Mouse (Mus musculus) kidney, postnatal 14 days (tissue): ENCODE measurements around the gene Vti1a.

ENCODE experiments used
- DNase-seq: peaks from one replicate; pipeline ENCODE4 v3.0.0; 2022; ENCODE audit warnings: mixed read lengths

The Vti1a gene

GRCm38 (mm10) chr19:55315452-55316108 lies 515 bp upstream of the Vti1a start, which contains the start of gene Zdhhc6:
TSS of gene Zdhhc6 (minus strand) at chr19:55316032.
- DNase-seq, result peak; percentile 88

GRCm38 (mm10) chr19:55316901-55317300 lies 806 bp downstream of the Vti1a start:
- no peak for DNase-seq

DNA sequence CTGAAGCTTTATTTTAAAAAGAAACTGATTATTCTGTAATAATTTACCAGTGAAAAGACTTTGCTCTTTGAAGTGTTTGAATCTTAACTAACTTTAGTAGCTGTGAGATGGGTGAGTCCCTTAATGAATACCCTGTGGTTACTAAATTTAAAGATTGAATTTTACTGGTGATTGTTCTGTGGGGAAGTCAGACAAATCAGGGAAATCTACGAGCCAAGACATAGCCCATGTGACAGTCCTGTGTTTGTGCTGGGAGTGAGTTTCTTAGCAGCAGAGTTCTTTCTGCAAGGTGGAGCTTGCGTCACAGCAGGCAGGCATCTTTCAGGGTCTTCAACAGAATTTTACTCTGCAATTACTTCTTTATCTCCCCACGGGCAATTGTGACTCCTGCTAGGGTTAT lies 2.9 kb downstream of the Vti1a start:
- no peak for DNase-seq

DNA sequence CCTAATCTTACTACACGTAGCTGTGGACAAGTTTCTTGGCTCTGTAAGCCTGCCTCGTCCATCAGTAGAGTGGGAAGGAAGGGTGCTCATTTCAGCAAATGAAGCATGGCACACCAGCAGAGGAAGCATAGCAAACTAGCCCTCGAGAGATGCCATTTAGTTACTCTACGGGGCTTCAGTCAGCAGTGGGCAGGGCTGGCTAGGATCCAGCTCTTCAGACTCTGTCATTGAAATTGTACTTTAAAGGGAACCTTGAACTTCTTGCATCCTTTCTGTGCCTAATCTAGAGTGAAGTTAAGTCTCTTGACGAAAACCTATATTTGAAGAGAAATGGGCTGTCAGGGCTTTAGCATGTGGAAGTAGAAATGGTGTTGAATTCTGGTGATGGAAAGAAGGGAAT lies 3.4 kb downstream of the Vti1a start:
- DNase-seq, result peak; percentile 21

GRCm38 (mm10) chr19:55322604-55323003 lies 6.5 kb downstream of the Vti1a start:
- no peak for DNase-seq

DNA sequence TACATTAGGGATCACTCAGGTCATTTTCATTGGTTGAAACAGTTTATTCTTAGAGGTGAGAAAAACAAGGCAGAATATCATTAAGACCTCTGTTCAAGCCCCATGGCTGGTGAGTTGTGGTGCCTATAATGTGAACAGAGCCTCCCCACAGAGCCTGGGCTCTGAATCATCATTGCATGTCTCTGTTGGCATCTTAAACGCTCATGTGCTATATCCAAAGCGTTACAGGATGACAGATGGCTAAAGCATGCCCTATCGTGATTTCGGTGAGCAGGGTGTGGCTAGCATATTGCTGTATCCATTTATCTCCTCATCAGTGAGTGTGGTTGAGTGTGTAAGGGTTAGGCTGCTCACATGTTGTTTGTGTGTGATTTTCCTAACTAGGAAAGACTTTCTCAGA lies 11.4 kb downstream of the Vti1a start:
- DNase-seq, result no peak

GRCm38 (mm10) chr19:55331776-55332175 lies 15.7 kb downstream of the Vti1a start:
- DNase-seq, result no peak

DNA sequence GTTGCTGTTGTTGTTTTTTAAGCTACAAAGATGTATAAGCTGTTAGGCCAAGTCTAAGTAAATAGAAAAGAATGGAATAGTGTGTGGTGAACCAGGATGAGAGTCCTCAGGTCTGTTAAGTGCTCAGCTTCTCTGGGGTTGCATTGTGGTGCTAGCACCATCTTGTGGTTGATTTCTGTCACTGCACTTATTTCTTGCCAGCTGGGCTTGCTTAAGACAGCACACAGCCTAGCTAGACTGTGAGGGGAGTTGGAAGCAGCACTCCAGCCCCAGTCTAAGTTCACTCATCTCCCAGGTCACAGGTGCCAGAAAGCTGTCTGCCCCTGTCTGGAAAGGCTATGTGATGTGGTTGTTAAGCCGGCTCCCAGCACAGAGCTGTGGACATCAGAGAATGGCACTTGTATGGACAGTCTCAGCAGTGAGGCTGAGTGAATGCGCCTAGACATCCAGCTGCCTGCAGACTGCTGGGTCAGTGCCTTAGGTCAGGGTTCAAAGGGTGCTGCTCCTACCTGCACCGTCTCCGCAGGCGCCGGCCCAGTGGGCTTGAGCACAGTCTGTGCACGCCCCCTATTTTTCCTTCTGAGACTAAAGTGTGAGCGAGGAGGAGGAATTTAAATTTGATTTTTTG lies 16.7 kb downstream of the Vti1a start:
- peak; percentile 81 for DNase-seq

GRCm38 (mm10) chr19:55335881-55336280 lies 19.8 kb downstream of the Vti1a start:
- peak; percentile 16 for DNase-seq

GRCm38 (mm10) chr19:55336441-55336840 lies 20.3 kb downstream of the Vti1a start:
- peak; percentile 23 for DNase-seq

DNA sequence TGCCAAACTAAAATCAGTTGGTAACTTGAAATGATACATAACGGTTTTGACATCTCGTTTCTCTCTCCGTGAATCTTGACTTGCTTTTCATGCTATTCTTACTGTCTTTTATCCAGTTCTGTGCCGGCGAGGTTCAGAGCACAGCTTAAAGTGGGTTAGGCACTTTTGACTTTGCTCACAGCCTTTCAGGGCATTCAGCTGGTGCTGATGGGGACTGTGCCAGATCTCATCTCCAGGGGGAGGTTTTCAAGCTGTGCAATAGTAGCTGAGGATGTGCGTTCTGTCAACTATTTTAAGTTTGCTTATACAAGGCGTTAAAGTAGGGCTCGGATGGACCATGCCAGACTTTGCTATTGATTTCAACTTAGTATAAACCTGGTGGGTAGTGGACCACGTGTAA lies 21.0 kb downstream of the Vti1a start:
- DNase-seq, result no peak

- no peak for DNase-seq
These were observed 21.6 kb downstream of the Vti1a start for GRCm38 (mm10) chr19:55337664-55338063.

- no peak for DNase-seq
These were observed 24.4 kb downstream of the Vti1a start for GRCm38 (mm10) chr19:55340521-55340920.

- DNase-seq, result no peak
These were observed 25.3 kb downstream of the Vti1a start for GRCm38 (mm10) chr19:55341377-55341776.

- DNase-seq, result no peak
These were observed 26.3 kb downstream of the Vti1a start for GRCm38 (mm10) chr19:55342423-55342822.

- no peak for DNase-seq
These were observed 27.2 kb downstream of the Vti1a start for GRCm38 (mm10) chr19:55343274-55343673.

GRCm38 (mm10) chr19:55348187-55348586 lies 32.1 kb downstream of the Vti1a start:
- no peak for DNase-seq

DNA sequence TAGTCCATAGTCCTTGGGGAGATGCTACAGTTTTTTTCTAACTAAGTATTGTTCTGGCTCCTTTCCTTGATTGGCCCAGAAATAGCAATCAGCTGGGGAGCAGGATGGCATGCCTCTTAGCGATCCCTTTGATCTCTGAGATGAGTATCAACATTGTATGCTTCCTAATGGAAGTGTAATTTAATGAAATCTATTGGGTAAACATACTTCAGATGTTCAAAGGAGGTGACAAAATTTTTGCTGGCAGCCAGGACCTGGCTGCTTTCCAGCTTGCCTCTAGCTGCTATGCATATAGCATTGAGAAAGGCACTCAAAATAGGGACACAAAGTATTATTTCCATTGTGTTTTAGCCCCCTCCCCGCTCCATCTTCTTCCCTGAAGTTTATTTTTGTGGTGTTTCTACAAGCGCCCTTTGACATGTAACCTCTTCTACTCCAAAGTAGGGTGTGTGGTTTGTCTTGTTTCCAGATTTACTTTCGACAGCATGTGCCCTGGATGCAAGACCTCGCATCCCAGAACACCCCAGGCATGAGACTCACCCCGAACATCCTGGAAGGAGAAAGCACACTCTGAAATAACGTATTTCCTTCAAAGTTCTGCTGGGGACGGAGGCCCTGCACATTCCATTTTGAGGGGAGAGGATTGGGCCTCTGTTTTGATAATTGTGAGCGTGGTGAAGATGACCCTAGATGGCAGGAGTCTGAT lies 34.7 kb downstream of the Vti1a start:
- no peak for DNase-seq

DNA sequence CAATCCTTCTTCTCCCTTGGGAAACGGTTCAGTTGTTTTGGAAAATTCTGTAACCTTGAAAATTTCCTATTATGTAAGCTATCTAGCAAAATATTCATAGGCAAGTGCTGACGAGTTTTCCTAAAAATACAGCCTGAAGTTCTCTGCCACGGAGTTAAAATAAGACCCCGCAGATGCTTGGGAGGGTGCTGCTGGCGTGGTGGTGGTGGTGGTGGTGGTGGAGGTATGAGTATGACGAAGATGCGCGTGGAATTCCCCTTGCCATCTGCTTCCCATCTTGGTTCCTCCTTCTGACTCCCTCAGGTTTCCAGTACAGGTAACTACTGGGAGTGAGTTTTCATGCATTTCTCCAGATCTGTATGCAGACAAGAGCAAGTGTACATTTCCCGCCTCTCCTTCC lies 46.5 kb downstream of the Vti1a start:
- no peak for DNase-seq

DNA sequence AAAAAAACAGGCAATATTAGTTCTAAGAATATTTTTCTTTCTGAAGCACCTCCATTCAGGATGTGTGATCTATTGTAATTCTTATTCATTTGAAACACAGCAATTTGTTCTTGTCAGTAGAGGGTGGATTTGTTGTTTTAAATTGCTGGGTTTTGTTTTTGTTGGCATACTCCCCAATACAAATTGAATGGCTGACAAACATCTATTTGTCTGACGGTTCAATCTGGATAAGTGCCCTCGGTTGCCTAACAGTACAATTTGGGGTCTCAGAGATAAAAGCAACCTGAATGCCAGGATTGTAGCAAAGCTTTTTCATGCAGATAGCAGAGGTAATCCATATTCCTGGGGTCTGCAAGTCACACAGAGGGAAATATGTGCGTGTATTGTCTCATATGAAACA lies 53.6 kb downstream of the Vti1a start:
- no peak for DNase-seq

DNA sequence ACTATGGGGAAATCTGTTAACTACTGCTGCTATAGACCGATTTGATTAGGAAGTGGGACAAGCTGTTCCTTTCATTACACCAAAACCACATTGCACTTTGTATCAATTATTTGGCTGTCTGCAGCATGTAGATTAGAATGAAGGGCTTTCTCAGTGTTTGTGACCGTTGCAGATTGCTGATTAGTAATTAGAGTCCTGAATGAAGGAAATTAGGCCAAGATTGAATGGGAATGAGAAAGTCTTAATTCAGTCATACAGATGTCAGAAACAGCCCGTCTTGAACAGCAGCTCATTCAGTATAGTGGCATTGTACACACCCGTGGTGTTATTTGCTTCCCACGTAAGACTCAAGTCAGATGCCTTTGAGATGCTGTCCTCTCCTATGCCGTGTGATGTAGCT lies 60.2 kb downstream of the Vti1a start:
- no peak for DNase-seq

DNA sequence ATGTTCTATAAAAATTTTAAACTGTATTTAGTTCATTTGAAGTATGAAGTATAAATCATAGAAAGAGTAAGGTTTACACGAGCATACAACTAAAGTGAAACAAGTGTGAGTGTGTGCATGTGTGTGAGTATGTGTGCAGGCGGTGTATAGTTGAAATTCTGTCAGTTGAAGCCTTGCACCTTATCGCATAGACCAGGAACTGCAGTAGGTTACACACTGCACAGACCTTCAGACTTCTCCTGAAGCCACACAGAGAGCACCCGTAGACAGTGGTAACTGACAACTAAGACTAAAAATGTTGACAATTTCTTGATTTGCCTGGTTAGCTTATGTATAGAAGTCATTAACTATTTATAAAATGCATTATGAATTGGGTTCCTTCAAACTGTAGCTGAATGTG lies 61.4 kb downstream of the Vti1a start:
- DNase-seq, result no peak

DNA sequence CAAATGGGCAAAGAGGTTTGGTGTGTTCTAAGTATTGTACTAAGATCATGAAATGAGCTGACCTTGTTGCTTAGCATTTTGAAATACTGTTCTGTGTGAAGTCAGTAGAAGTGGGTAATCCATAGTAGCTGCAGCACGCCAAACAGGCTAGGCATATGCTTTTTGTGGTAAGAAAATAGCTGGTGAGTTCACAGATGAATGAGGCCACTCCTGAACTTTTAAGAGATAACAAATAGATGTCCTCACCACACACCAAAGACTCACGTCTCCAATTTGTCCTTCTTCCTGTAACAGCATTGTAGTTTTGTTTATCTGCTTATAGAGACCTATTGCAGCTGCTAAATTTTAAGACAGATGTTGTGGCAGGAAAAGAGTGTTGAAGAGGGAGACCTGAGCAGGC lies 62.8 kb downstream of the Vti1a start:
- no peak for DNase-seq

DNA sequence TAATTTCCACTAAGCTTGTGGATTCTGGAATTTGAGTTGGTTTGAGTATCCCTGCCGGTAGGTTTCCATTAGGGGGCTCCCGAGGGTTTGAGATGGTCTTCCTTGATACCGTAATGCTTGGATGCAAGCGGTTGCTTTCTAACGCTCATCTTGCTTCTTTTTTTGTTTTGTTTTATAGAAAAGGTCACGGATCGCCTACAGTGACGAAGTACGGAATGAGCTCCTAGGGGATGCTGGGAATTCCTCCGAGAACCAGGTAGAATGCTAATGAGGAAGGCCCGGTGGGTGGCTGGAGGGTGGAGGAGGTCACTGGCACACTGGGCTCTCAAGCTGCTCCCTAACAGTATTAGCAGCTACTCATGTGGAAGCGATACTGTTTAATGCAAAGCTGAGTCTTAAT lies 64.7 kb downstream of the Vti1a start:
- DNase-seq, result no peak
